In genomic region chr7:17171827-17172226, GRCm38 (mm10) we compare ENCODE assay signal across 24 mouse cellular contexts. TPM values are rescaled to one million over a fixed set of nuclear protein-coding genes. Genes with fewer than 3 reads are reported as not detected.
"Had no signal": no experiment of that assay in that cellular context is flagged by ENCODE, and none has a peak within 500 bp of the region (broad histone marks: within the 10 kb centered on the region; RNA-seq: fewer than 3 reads in every experiment).

No protein-coding gene starts in this region.

- H3K4me2 ChIP-seq: neural tube, embryonic 13.5 days; neural tube, embryonic 15.5 days; stomach, embryonic 15.5 days had no signal

- H3K27ac ChIP-seq: neural tube, embryonic 13.5 days; neural tube, embryonic 15.5 days; stomach, embryonic 15.5 days; stomach, postnatal 0 days had no signal

- H3K9ac ChIP-seq: neural tube, embryonic 13.5 days; neural tube, embryonic 15.5 days; stomach, embryonic 15.5 days had no signal

- H3K4me3 ChIP-seq: neural tube, embryonic 13.5 days; neural tube, embryonic 15.5 days; stomach, embryonic 15.5 days had no signal

- DNase-seq: retina, postnatal 1 day; right cerebral cortex, adult 18-20 months; right cerebral cortex, postnatal 14 days; right cerebral cortex, postnatal 25 days; right cerebral cortex, postnatal 4 days; spleen, adult 18-20 months; thymus, adult 18-20 months; thymus, adult 2 months; thymus, postnatal 14 days; thymus, postnatal 25 days; thymus, postnatal 36 days; thymus, postnatal 4 days had no signal

- H3K4me1 ChIP-seq: neural tube, embryonic 13.5 days; neural tube, embryonic 15.5 days; stomach, embryonic 15.5 days had no signal

- H3K36me3 ChIP-seq: neural tube, embryonic 13.5 days; neural tube, embryonic 15.5 days; stomach, embryonic 15.5 days had no signal

- H3K27me3 ChIP-seq: neural tube, embryonic 13.5 days; neural tube, embryonic 15.5 days; stomach, embryonic 15.5 days had no signal

- H3K9me3 ChIP-seq: stomach, embryonic 15.5 days had no signal

RNA-seq across cellular contexts. Expression of gene Ceacam3, which starts 21.7 kb away (rescaled TPM):
- total RNA-seq: neutrophil, adult 5-6 weeks had no signal
- polyA plus RNA-seq: neural tube, embryonic 13.5 days; neural tube, embryonic 14.5 days; neural tube, embryonic 15.5 days; small intestine, adult 2 months; spleen, adult 2 months; stomach, embryonic 14.5 days; stomach, embryonic 16.5 days; stomach, postnatal 0 days; thymus, adult 2 months; thymus, postnatal 0 days had no signal

RNA-seq across cellular contexts. Expression of gene Psg29, which starts 31.4 kb away (rescaled TPM):
- total RNA-seq: neutrophil, adult 5-6 weeks had no signal
- polyA plus RNA-seq: neural tube, embryonic 13.5 days; neural tube, embryonic 14.5 days; neural tube, embryonic 15.5 days; small intestine, adult 2 months; spleen, adult 2 months; stomach, embryonic 14.5 days; stomach, embryonic 15.5 days; stomach, embryonic 16.5 days; stomach, postnatal 0 days; thymus, adult 2 months; thymus, postnatal 0 days; urinary bladder, adult 2 months had no signal
